Mouse (Mus musculus) liver, adult 2 months (tissue): ENCODE results near the gene Kncn. TPM values are rescaled to one million over a fixed set of nuclear protein-coding genes. Genes with fewer than 3 reads are reported as not detected.

ENCODE experiments used
- DNase-seq: peaks from one replicate; pipeline ENCODE4 v3.0.0-alpha.2; 2011; ENCODE audit warnings: low read depth, low spot score; ENCODE audit errors: extremely low read depth
- H3K27ac ChIP-seq: fragments of 200-500 bp; replicated peaks from 2 replicates; pipeline ENCODE4 v1.5.1; 2012; ENCODE audit warnings: low read depth, mild to moderate bottlenecking, control low read depth, inconsistent platforms, low read length; ENCODE audit not compliant: insufficient read depth
- H3K27me3 ChIP-seq: fragments of 200-500 bp; 2 replicates; pipeline ENCODE4 v1.6.1; 2012; ENCODE audit warnings: mild to moderate bottlenecking, moderate library complexity, low read length, inconsistent platforms; ENCODE audit not compliant: control insufficient read depth, insufficient read depth
- H3K36me3 ChIP-seq: fragments of 200-500 bp; 2 replicates; pipeline ENCODE4 v1.6.1; 2012; ENCODE audit warnings: low read length, inconsistent platforms; ENCODE audit not compliant: control insufficient read depth, insufficient read depth
- H3K4me1 ChIP-seq: fragments of 200-500 bp; 2 replicates; pipeline ENCODE4 v1.6.1; 2011; ENCODE audit warnings: low read length; ENCODE audit not compliant: control insufficient read depth, insufficient read depth
- H3K4me3 ChIP-seq: fragments of 200-500 bp; 2 replicates; pipeline ENCODE4 v1.5.1; 2011; ENCODE audit warnings: low read depth, mild to moderate bottlenecking, control low read depth, low read length, moderate library complexity; ENCODE audit not compliant: insufficient read depth
- H3K79me2 ChIP-seq: fragments of 200-500 bp; 2 replicates; pipeline ENCODE4 v1.6.1; 2012; ENCODE audit warnings: inconsistent platforms, mild to moderate bottlenecking, low read length, moderate library complexity; ENCODE audit not compliant: control insufficient read depth, insufficient read depth
- H3K9ac ChIP-seq: fragments of 200-500 bp; 2 replicates; pipeline ENCODE4 v1.6.1; 2012; ENCODE audit warnings: low read depth, mild to moderate bottlenecking, control low read depth, inconsistent platforms, low read length
- CTCF ChIP-seq: fragments of 200-500 bp; IDR thresholded peaks from 2 replicates; pipeline ENCODE4 v1.5.1; 2011; ENCODE audit warnings: low read depth, low read length, control low read depth
- POLR2A ChIP-seq: fragments of 200-500 bp; IDR thresholded peaks from 2 replicates; pipeline ENCODE4 v1.6.1; 2011; ENCODE audit warnings: low read length, control low read depth; ENCODE audit not compliant: insufficient read depth; ENCODE audit errors: extremely low read depth
- WGBS: fragments of 180-500 bp; shearing (Covaris S2); methylation state at CpG from one replicate; pipeline ENCODE4 v1.1.7; 2018; 5-methylcytosine and 5-hydroxymethylcytosine counted together
- polyA plus RNA-seq: library from polyadenylated mRNA; depleted of rRNA; stranded (reverse); fragments of >200 nt; gene quantifications from 2 replicates; pipeline ENCODE4 v1.2.3, GENCODE M21; 2012; rRNA removed
- total RNA-seq: library from RNA; depleted of rRNA; stranded (reverse); fragments of >200 nt; gene quantifications from 2 replicates; pipeline ENCODE4 v1.2.3, GENCODE M21; 2014; rRNA removed

Kncn gene
- total and polyA plus RNA-seq, 2 experiments = not detected

DNA sequence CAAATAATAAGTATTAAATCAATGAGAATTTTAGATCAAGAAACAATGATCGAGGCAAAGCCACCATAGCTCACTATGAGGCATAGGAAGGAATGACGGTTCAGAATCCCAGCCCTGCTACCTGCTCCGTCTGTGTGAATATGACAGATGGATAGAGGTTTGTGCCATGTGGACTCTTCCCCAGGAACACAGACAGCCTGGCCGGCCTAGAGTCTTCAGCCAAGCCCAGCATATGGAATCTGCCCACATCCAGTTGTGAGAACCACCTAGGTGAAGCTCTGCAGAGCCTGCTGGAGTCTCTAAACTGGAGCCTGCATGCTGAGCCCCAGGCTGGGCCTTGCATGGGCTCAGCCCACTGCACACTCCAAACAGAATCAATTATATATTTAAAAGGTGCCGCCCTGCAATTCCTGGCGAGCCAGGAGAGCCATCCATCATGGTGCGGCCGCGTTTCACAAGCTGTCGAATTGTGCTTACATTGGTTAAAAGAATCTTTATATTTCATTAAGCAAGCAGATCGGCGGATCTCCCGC lies 47.4 kb downstream of the Kncn start:
- no peak overlapping the region for H3K9ac ChIP-seq
- H3K36me3 ChIP-seq = no peaks in the 10 kb centered on the region
- peaks cover 8% of the 10 kb centered on the region for H3K27me3 ChIP-seq
- H3K4me3 ChIP-seq = no peak overlapping the region
- no peak for DNase-seq
- no peak overlapping the region for H3K27ac ChIP-seq
- H3K4me1 ChIP-seq = peaks cover 8% of the 10 kb centered on the region; the same call in 1 of the 2 replicates
- TF ChIP-seq CTCF = no peak
- TF ChIP-seq POLR2A = no peak
- H3K79me2 ChIP-seq = no peaks in the 10 kb centered on the region
- 68% methylated on average over 13 of the region's 13 CpGs for WGBS

DNA sequence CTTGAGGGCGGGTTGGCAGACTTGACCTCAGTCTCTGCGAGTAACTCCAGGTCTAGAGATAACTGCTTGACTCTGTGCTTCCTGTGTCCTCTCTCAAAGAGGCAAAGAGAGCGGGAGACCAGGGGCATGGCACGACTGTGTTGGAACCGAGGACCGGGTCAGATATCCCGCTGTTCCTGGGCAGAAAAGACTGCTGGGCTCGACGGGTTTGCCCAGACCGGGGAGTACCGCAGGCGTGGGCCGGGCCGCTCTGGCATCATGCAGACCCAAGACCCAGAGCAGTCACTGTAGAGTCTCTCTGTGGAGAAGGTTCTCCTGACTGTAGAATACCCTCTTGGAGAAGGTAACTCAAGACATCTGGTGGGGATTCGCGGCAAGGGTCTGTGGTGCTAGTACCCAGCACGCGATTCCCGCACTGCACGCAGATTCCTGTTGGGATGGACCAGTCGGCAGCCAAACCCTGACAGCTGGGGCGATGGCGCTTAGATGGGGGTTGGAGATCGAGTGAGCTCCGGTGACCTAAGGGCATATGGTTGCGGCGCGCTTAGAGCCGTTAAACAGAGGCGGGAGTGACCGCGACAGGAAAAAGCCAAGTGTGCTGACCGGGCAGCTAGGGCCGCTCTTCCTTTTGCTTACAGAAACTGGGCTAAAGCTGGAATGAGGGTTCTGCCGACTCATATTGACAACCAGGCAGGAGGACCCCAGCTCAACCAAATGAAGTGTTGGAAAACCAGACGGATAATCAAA lies 51.8 kb downstream of the Kncn start:
- H3K36me3 ChIP-seq = no peaks in the 10 kb centered on the region
- WGBS = 2% methylated on average over 36 of the region's 36 CpGs
- no peaks in the 10 kb centered on the region for H3K79me2 ChIP-seq
- H3K4me3 ChIP-seq = no peak overlapping the region
- H3K4me1 ChIP-seq = peaks cover 12% of the 10 kb centered on the region
- peaks cover 38% of the 10 kb centered on the region for H3K27me3 ChIP-seq
- no peak for DNase-seq
- no peak overlapping the region for H3K9ac ChIP-seq
- TF ChIP-seq CTCF = no peak
- H3K27ac ChIP-seq = no peak overlapping the region

DNA sequence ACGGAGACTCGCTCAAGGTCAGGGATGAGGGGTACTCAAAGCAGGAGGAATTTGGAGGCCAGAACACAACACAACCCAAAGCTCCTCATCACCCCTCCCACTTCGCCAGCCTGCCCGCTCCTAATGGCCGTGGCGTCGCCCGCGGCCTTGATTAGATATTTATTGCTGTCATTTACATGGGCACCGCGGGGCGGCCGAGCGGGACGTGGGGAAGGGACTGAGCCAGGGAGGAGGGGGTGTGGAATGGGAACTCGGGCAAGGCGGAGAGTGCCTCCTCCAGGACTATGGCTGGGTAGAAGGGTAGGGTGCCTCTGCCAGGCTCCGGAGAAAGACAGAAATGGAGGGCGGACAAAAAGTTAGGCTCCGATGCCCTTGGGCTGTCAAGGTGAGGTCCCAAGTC lies 52.4 kb downstream of the Kncn start:
- Histone ChIP-seq H3K4me1 (peaks cover 12% of the 10 kb centered on the region), H3K4me3 (no peak overlapping the region), H3K79me2 (no peaks in the 10 kb centered on the region), H3K27me3 (peaks cover 39% of the 10 kb centered on the region), H3K36me3 (no peaks in the 10 kb centered on the region), H3K27ac (no peak overlapping the region), H3K9ac (no peak overlapping the region)
- TF ChIP-seq POLR2A (no peak), CTCF (no peak)
- 6% methylated on average over 20 of the region's 20 CpGs for WGBS
- DNase-seq = no peak

DNA sequence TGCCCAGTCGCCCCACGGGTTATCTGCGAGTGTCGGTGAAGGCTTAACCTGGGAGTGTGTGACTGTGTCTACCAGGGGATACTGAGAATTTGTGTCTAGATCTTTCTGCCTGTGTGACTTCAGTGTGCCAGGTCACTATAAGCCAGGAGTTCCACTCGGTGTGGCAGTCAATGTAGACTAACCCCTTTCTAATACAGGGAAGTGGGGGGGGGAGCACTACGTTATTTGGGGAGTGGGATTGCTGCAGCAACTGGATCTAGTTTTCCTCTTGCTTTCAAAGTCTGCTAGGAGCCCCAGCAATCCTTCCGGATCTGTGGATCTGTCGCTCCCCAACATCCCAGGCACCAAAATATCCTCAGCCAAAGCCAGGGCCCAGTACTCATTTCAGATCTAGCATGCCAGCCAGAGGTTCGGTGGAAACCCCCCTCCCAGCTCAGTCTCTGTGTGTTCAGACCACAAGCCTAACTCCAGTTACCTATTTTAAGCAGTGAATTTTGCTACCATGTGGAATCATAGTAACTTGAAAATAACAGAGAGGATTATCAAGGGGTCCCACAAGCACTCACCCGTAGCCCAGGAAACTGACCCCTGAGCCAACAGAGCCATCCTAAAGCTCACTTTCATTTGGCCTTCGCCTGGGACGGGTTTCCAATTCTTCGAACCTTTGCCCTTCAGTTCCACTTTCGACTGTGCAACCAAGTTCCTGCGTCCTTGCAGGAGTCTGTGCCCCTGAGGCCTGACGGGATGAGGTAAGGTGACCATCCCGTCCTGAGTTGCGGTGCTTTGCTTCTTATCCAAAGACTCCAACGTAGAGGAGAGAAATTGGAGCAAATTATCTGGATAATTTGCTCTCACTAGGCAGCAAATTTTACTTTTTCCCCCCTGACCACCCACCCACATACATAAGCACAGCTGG lies 53.1 kb downstream of the Kncn start:
- H3K27me3 ChIP-seq = peaks cover 44% of the 10 kb centered on the region
- no peak overlapping the region for H3K4me3 ChIP-seq
- peaks cover 12% of the 10 kb centered on the region for H3K4me1 ChIP-seq
- no peak overlapping the region for H3K27ac ChIP-seq
- no peaks in the 10 kb centered on the region for H3K79me2 ChIP-seq
- no peak overlapping the region for H3K9ac ChIP-seq
- H3K36me3 ChIP-seq = no peaks in the 10 kb centered on the region
- 12% methylated on average over 19 of the region's 19 CpGs for WGBS
- DNase-seq = peak; percentile 17
- TF ChIP-seq CTCF (no peak), POLR2A (no peak)

DNA sequence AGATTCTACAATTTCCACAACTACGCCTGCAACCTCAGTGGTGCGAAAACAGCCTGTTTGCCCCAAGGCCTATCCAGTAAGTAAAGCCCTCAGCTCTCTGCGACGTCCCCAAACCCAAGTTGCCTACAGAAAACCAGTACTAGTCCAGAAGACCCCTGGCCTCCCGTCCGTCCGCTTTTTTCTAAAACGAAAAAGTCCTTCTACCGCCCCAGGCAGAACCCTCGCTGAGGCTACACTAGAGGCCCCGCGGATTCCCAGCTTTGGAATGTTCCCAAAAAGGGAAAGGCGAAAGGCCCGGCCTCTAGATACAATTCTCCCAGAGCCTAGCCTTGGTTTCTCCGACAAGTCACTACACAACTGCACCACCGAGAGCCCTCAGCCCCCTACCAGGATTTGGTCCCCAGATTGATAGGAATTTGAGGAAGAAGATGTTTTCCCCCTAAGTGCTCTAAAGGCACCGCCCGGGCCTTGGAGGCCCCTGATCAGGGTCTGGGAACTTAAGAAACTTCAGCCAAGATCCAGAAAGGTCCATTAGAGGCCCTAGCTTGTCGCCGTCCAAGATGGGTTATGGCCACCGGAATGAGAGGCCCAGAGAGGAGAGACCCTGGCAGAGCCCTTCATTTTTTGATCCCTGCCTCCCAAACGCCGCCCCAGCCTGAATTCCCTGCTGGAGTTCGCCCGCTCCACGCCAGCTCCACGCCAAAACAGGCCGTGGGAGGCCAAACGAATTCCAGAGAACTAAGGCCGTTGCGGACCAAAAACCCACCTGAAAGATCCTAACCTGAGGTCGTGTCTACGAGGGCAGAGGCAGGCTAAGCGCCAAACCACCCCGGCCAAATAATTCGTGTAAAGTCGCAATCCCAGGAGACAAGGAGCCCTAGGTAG lies 54.3 kb downstream of the Kncn start:
- Histone ChIP-seq H3K27ac (no peak overlapping the region), H3K9ac (no peak overlapping the region), H3K4me3 (no peak overlapping the region), H3K36me3 (no peaks in the 10 kb centered on the region), H3K4me1 (peaks cover 12% of the 10 kb centered on the region), H3K27me3 (peaks cover 45% of the 10 kb centered on the region), H3K79me2 (no peaks in the 10 kb centered on the region)
- 7% methylated on average over 37 of the region's 37 CpGs for WGBS
- no peak for DNase-seq
- TF ChIP-seq CTCF (no peak), POLR2A (no peak)

Other genes starting within 250 kb of the Kncn start
- 34.9 and 38.7 TPM in 2 replicates for gene Cyp4b1, start 236.7 kb upstream of the Kncn start, total RNA-seq
- 17.5 and 24.3 TPM in 2 replicates for gene Cyp4b1, start 236.7 kb upstream of the Kncn start, polyA plus RNA-seq
- 10.7 TPM in 2 replicates for gene Efcab14, start 146.7 kb upstream of the Kncn start, total RNA-seq
- 8.0 and 9.7 TPM in 2 replicates for gene Efcab14, start 146.7 kb upstream of the Kncn start, polyA plus RNA-seq
- gene Tex38, start 103.4 kb upstream of the Kncn start, total RNA-seq = not detected in 2 replicates
- gene Tex38, start 103.4 kb upstream of the Kncn start, polyA plus RNA-seq = 0.23 TPM in 1 of 2 replicates, not detected in the other
- gene Atpaf1, start 99.6 kb upstream of the Kncn start, total RNA-seq = 13.4 and 16.5 TPM in 2 replicates
- 23.4 and 25.4 TPM in 2 replicates for gene Atpaf1, start 99.6 kb upstream of the Kncn start, polyA plus RNA-seq
- gene Mob3c, start 56.3 kb upstream of the Kncn start, total RNA-seq = 8.4 and 12.5 TPM in 2 replicates
- 22.6 and 24.4 TPM in 2 replicates for gene Mob3c, start 56.3 kb upstream of the Kncn start, polyA plus RNA-seq
- gene Mknk1, start 45.2 kb upstream of the Kncn start, total RNA-seq = 11.3 and 14.0 TPM in 2 replicates
- 15.5 and 22.7 TPM in 2 replicates for gene Mknk1, start 45.2 kb upstream of the Kncn start, polyA plus RNA-seq
- gene 6430628N08Rik, start 6.3 kb downstream of the Kncn start, total RNA-seq = not detected in 2 replicates
- not detected in 2 replicates for gene 6430628N08Rik, start 6.3 kb downstream of the Kncn start, polyA plus RNA-seq
- not detected in 2 replicates for gene Dmbx1, start 55.5 kb downstream of the Kncn start, total RNA-seq
- not detected in 2 replicates for gene Dmbx1, start 55.5 kb downstream of the Kncn start, polyA plus RNA-seq
- 55.9 and 71.4 TPM in 2 replicates for gene Faah, start 133.5 kb downstream of the Kncn start, total RNA-seq
- gene Faah, start 133.5 kb downstream of the Kncn start, polyA plus RNA-seq = 120 and 125 TPM in 2 replicates
- gene Nsun4, start 169.5 kb downstream of the Kncn start, total RNA-seq = 14.5 and 15.0 TPM in 2 replicates
- 8.9 and 11.8 TPM in 2 replicates for gene Nsun4, start 169.5 kb downstream of the Kncn start, polyA plus RNA-seq
- gene Uqcrh, start 190.7 kb downstream of the Kncn start, total RNA-seq = 528 and 609 TPM in 2 replicates
- 158 and 193 TPM in 2 replicates for gene Uqcrh, start 190.7 kb downstream of the Kncn start, polyA plus RNA-seq
- gene Lrrc41, start 190.9 kb downstream of the Kncn start, total RNA-seq = 18.5 and 25.2 TPM in 2 replicates
- 36.5 and 45.8 TPM in 2 replicates for gene Lrrc41, start 190.9 kb downstream of the Kncn start, polyA plus RNA-seq
- 0.18 and 0.40 TPM in 2 replicates for gene Rad54l, start 239.3 kb downstream of the Kncn start, total RNA-seq
- gene Rad54l, start 239.3 kb downstream of the Kncn start, polyA plus RNA-seq = 0.06 and 0.11 TPM in 2 replicates
- gene Pomgnt1, start 239.4 kb downstream of the Kncn start, total RNA-seq = 14.7 and 15.4 TPM in 2 replicates
- gene Pomgnt1, start 239.4 kb downstream of the Kncn start, polyA plus RNA-seq = 15.2 and 19.1 TPM in 2 replicates